Mouse (Mus musculus) cortical plate, adult 2 months (tissue): ENCODE results near the gene Lin54. TPM values are rescaled to one million over a fixed set of nuclear protein-coding genes. Genes with fewer than 3 reads are reported as not detected.

Source experiments
- H3K27ac ChIP-seq: fragments of 200-500 bp; 2 replicates; pipeline ENCODE4 v1.5.1; 2012; ENCODE audit warnings: low read length, control low read depth, inconsistent platforms; ENCODE audit not compliant: insufficient read depth
- H3K4me1 ChIP-seq: fragments of 200-500 bp; 2 replicates; pipeline ENCODE4 v1.6.1; 2011; ENCODE audit warnings: low read length; ENCODE audit not compliant: control insufficient read depth, insufficient read depth
- H3K4me3 ChIP-seq: fragments of 200-500 bp; 2 replicates; pipeline ENCODE4 v1.5.1; 2011; ENCODE audit warnings: mild to moderate bottlenecking, low read length, control low read depth; ENCODE audit not compliant: insufficient read depth
- CTCF ChIP-seq: fragments of 200-500 bp; IDR thresholded peaks from 2 replicates; pipeline ENCODE4 v1.5.1; 2011; ENCODE audit warnings: mild to moderate bottlenecking, control low read depth, low read length; ENCODE audit not compliant: insufficient read depth; ENCODE audit errors: extremely low read depth
- POLR2A ChIP-seq: fragments of 200-500 bp; IDR thresholded peaks from 2 replicates; pipeline ENCODE4 v1.6.1; 2011; ENCODE audit warnings: mild to moderate bottlenecking, low read length, control low read depth; ENCODE audit not compliant: insufficient read depth; ENCODE audit errors: extremely low read depth
- polyA plus RNA-seq: library from polyadenylated mRNA; depleted of rRNA; stranded (reverse); fragments of >200 nt; gene quantifications from 2 replicates; pipeline ENCODE4 v1.2.3, GENCODE M21; 2012

The Lin54 gene
- polyA plus RNA-seq, 1 experiment: 7.2 TPM

DNA sequence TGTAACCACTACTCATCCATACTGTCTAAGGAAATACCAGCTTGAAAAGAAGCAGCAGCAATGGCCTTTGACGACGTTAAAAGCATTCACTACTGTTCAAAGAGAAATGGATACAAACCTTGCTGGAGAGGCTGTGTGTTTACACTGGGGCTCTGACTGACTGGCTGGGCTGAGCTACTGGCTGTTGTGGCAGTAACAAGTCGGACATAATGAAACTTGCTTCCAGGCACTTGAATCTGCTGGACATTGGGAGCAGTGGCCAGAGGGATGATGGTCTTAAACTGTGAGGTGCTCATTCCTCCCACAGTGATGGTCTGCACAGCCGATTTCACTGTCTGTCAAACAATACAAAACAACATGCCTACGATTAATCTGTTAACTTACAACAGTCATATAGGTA lies 41.0 kb downstream of the Lin54 start:
- no peak overlapping the region for H3K27ac ChIP-seq
- H3K4me3 ChIP-seq: no peak overlapping the region
- no peaks in the 10 kb centered on the region for H3K4me1 ChIP-seq
- no peak for TF ChIP-seq POLR2A
- TF ChIP-seq CTCF: no peak

DNA sequence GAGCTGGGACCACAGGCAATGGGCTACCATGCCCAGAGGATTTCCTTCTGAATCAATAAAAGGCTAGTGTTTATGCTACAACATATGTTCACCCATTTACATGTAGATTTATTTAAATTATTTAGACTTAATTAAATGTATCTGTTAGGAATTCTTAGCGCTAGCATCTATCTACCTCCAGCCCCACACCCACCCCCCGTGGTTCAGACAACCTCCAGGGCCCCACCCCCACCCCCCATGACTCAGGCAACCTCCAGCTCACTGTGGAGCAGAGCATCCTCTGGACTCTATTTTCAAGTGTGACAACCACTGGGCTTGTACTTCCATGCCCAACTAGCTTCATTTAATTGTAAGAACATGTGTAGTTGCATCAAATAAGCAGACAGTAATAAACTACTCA lies 48.6 kb downstream of the Lin54 start:
- TF ChIP-seq POLR2A (no peak), CTCF (no peak)
- H3K4me3 ChIP-seq: no peak overlapping the region
- no peaks in the 10 kb centered on the region for H3K4me1 ChIP-seq
- H3K27ac ChIP-seq: no peak overlapping the region

DNA sequence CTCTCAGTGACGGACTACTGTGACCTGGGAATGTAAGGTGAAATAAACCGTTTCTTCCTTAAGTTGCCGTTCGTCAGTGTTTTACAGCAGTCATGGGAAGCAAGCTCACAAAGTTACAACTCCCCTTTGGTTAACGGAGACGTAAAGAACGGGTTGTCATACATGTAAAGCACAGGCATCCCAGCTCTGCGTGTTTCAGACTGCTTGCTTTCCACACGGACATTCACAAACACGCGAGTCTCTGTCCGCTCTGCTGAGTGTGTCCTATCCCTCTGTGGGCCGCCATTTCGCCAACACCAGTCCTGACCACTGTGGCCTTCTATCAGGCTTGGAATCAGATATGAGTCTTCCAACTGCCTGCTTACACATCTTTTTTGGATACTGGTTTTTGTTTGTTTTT lies 61.6 kb downstream of the Lin54 start:
- no peak overlapping the region for H3K4me3 ChIP-seq
- peaks cover 1% of the 10 kb centered on the region; the same call in 1 of the 2 replicates for H3K4me1 ChIP-seq
- no peak for TF ChIP-seq CTCF
- no peak for TF ChIP-seq POLR2A

DNA sequence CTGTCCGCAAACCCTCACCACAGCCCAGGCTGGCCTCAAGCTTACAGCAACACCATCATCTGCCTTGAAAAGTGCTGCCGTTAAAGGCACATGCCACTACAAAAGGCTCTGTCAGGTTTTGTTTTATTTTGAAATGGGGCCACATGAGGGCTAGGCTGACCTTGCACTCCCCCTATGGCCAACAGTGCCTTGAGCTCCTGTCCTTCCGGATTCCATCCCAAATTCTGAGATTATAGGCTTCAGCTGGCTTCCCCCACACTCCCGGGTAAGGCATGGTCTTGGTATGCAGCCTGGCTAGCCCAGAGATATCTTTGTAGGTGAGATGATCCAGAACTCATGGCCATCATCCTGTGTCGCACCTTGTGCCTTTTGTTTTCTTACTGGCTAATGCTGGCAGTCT lies 62.5 kb downstream of the Lin54 start:
- H3K27ac ChIP-seq: no peak overlapping the region
- no peak overlapping the region for H3K4me3 ChIP-seq
- peaks cover 1% of the 10 kb centered on the region; the same call in 1 of the 2 replicates for H3K4me1 ChIP-seq
- TF ChIP-seq POLR2A (no peak), CTCF (no peak)

More for the DNA sequence above, 61.6 kb downstream of the Lin54 start:
- H3K27ac ChIP-seq: no peak overlapping the region

DNA sequence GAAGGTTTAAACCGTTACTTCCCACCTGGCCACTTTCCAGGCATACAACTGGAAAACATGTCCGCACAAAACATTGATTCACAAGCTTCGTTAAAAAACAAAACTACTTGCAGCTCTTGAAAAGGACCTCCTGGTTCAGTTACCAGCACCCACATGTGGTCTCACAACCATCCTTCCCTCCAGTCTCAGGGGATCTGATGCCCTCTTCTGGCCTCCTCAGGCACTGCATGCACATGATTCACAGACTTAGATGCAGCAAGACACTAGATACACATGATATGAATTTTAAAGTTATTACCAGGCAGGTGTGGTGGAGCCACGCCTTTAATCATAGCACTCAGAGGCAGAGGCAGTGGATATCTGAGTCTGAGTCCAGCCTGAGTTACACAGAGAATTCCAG lies 63.4 kb downstream of the Lin54 start:
- Histone ChIP-seq H3K4me1 (peaks cover 1% of the 10 kb centered on the region; the same call in 1 of the 2 replicates), H3K4me3 (no peak overlapping the region), H3K27ac (no peak overlapping the region)
- TF ChIP-seq CTCF (no peak), POLR2A (no peak)

DNA sequence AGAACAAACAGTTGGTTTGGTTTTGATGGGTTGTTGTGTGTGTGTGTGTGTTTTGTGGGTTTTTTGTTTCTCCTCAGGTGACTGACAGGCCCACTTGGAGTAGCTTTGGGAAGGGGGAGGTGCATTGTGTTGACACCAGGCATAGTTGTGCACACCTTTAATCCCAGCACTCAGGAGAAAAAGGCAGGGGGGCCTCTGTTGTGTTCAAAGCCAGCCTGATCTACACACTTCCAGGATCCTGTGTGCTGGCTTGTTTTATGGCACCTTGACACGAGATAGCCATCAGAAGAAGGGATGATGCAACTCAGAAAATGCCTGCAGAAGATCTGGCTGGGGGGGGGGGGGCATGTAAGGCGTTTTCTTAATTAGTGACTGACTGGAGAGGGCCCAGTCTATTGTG lies 69.5 kb downstream of the Lin54 start:
- H3K27ac ChIP-seq: no peak overlapping the region

DNA sequence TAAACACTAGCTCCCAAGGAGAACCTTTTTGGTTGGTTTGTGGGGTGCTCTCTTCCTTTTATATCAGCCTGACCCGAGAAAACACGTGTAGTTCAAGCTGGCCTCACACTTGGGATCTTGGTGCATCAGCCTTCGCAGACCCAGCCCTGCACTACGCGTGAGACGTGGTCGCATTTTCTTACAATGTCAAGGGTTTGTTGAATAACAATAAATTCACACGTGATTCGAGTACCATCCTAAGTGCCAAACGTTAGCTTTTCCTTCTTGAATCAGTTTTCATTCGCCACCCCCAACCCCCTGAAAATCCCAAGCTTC lies 70.4 kb downstream of the Lin54 start:
- Histone ChIP-seq H3K27ac (peak overlapping the region; percentile 39), H3K4me1 (peaks cover 5% of the 10 kb centered on the region), H3K4me3 (peak overlapping the region; percentile 85)
- TF ChIP-seq POLR2A: no peak
- no peak for TF ChIP-seq CTCF

More for the DNA sequence above, 69.5 kb downstream of the Lin54 start:
- H3K4me3 ChIP-seq: no peak overlapping the region
- no peak for TF ChIP-seq CTCF
- TF ChIP-seq POLR2A: no peak
- H3K4me1 ChIP-seq: peaks cover 5% of the 10 kb centered on the region

DNA sequence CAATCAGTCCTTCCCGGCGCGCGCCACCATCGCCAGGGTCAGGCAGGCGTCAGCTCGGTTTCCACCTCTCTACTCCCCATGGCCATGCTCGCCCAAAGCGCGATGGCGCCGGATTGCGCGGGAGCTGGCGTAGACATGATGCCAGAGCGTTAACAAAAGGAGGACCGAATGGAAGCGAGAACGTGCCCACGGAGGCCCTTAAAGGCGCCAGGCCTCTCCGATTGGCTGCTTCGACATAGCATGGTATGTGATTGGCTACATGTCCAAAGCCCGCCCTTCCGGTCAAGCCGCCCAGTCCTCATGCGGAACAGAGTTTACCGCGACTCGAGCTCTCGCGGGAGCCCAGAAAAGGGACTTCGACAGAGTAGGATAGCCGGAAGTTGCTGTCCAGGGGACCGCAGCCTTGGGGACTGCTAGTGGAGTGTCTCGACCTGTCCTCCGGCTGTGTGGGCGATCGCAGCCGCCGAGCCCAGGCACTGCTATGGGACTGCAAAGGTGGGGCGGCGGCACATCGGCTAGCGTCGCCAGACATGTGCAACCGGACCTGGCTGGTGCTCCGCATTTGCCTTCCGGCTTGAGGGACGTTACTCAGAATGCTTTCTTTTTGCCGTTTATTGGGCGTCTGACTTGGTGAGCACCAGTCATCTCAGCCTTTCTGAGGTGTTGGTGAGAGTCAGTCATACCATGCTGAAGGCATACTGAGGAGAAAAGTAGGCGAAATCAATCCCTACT lies 70.9 kb downstream of the Lin54 start:
- H3K4me3 ChIP-seq: peak overlapping the region; percentile 85
- peak overlapping the region; percentile 39 for H3K27ac ChIP-seq
- TF ChIP-seq CTCF (no peak), POLR2A (peak; percentile 99)
- H3K4me1 ChIP-seq: peaks cover 5% of the 10 kb centered on the region

DNA sequence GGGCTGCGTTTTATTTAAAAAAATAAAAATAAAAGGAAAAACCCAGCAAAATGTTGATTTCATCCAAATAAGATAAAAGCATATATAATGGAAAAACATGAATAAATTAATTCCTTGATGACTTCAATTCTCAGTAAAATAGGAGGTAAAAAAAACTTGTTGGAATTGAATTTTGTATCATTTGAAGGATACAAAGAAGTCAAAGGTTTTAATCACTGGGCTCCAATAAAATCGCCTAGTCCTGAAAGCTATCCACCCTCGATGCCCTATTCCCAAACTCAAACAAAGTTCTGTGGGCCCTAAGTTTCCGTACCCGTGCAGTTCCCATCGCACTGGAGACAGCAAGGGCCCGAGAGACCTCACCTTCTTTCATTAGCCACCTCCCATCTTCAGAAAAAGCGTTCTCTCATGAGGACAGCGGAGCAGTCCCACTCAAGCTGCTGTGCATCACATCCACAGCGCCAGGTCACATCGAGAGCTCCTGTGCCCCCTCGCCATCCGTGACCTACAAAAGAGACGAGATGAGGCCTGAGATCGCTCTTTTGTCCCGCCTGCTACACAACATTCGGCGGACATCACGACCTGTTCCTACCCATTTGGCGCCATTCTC lies 71.6 kb downstream of the Lin54 start:
- H3K4me3 ChIP-seq: peak overlapping the region; percentile 85
- H3K4me1 ChIP-seq: peaks cover 5% of the 10 kb centered on the region
- TF ChIP-seq CTCF (no peak), POLR2A (no peak)
- peak overlapping the region; percentile 30 for H3K27ac ChIP-seq

DNA sequence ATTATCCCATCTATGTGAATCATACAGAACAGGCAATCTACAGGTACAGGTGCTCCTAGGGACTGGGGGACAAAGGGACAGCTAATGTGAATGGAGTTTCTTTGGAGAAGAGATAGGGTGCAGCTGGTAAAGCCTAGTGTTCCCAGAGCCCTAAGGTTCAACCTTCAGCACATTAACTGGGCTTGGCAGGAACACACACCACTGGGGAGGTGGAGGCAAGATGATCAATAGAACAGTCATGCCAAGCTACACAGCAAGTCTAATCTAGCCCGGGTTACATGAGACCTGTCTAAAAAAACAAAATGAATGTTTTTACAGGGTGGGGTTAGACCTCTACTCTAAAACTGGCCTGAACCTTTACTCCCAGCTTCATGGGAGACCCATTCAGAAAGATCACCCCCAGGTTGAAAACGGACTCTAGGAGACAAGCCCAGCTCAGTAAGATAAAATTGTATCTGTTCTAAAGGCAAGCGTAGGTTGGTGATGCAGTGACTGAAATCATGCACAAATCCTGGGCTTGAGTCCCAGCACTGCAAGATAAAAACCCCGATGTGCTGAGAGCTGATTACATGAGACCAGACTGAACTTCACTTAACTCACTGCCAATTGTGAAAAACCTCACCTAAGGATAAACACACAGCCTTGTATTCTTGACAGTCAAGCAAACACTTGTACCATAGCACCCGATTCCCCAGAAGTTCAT lies 72.3 kb downstream of the Lin54 start:
- Histone ChIP-seq H3K4me1 (peaks cover 5% of the 10 kb centered on the region), H3K4me3 (peak overlapping the region; percentile 41), H3K27ac (no peak overlapping the region)
- no peak for TF ChIP-seq CTCF
- no peak for TF ChIP-seq POLR2A
